Mouse (Mus musculus): ENCODE data around the gene Bola1.

- TF ChIP-seq POLR2A (IDR thresholded peaks at IDR 0.05; ENCODE audit: low read depth, low read length) = no peak
- no peak for TF ChIP-seq TBP (conservative IDR thresholded peaks at IDR 0.05; ENCODE audit: low read depth, low read length)
- no peak for TF ChIP-seq JUND (conservative IDR thresholded peaks at IDR 0.05; ENCODE audit: low read depth, low read length)
- TF ChIP-seq MAFK (IDR thresholded peaks at IDR 0.05; ENCODE audit: insufficient replicate concordance, low read length) = no peak
- TF ChIP-seq E2F4 (IDR thresholded peaks at IDR 0.05; ENCODE audit: insufficient replicate concordance, low read depth, low read length) = no peak
- TF ChIP-seq ETS1 (conservative IDR thresholded peaks at IDR 0.05; ENCODE audit: low read depth, low read length) = no peak
- no peak for TF ChIP-seq CTCF (conservative IDR thresholded peaks at IDR 0.05 in 1 of 2, IDR thresholded peaks at IDR 0.05 in 1 of 2; ENCODE audit: low read depth in 2 of 2, low read length in 2 of 2)
- no peak for TF ChIP-seq ZMIZ1 (IDR thresholded peaks at IDR 0.05; ENCODE audit: low read depth, low read length)
- no peak for TF ChIP-seq NELFE (IDR thresholded peaks at IDR 0.05; ENCODE audit: low read depth, low read length)
Measured at GRCm38 (mm10) chr3:96159820-96160219, 59.7 kb downstream of the Bola1 start.

Data from CH12.LX (cell line).